Mouse (Mus musculus) forebrain, postnatal 0 days (tissue): ENCODE data around the gene Cep295. TPM values are rescaled to one million over a fixed set of nuclear protein-coding genes. Genes with fewer than 3 reads are reported as not detected.
A peak's percentile ranks its signal among the peaks of the same experiment; 100 is the strongest.

Experiments used
- ATAC-seq: fragments of 200-750 bp; cut with Nextera tagmentation; 2 replicates; pipeline ENCODE4 v1.8.0; 2017; ENCODE audit warnings: mild to moderate bottlenecking, moderate library complexity
- DNase-seq: peaks from one replicate; pipeline ENCODE4 v3.0.0-alpha.2; 2015
- H3K27ac ChIP-seq: fragments of 300-500 bp; sonication (generic); 2 replicates; pipeline ENCODE4 v1.5.1; 2014; ENCODE audit warnings: low read depth, mild to moderate bottlenecking, antibody characterized with exemption, low read length, moderate library complexity, mixed read lengths
- H3K27me3 ChIP-seq: fragments of 300-500 bp; sonication (generic); 2 replicates; pipeline ENCODE4 v1.6.1; 2014; ENCODE audit warnings: mild to moderate bottlenecking, low read length, mixed read lengths; ENCODE audit not compliant: insufficient read depth
- H3K36me3 ChIP-seq: fragments of 300-500 bp; sonication (generic); 2 replicates; pipeline ENCODE4 v1.6.1; 2014; ENCODE audit warnings: mild to moderate bottlenecking, moderate library complexity; ENCODE audit not compliant: insufficient read depth
- H3K4me1 ChIP-seq: fragments of 300-500 bp; sonication (generic); 2 replicates; pipeline ENCODE4 v1.6.1; 2014; ENCODE audit warnings: antibody characterized with exemption; ENCODE audit not compliant: insufficient read depth
- H3K4me2 ChIP-seq: fragments of 300-500 bp; sonication (generic); 2 replicates; pipeline ENCODE4 v1.6.1; 2014; ENCODE audit warnings: low read depth, mild to moderate bottlenecking, moderate library complexity
- H3K4me3 ChIP-seq: fragments of 300-500 bp; sonication (generic); 2 replicates; pipeline ENCODE4 v1.5.1; 2014; ENCODE audit warnings: low read depth, low read length, mixed read lengths
- H3K9ac ChIP-seq: fragments of 300-500 bp; sonication (generic); 2 replicates; pipeline ENCODE4 v1.6.1; 2014; ENCODE audit warnings: mild to moderate bottlenecking
- H3K9me3 ChIP-seq: fragments of 300-500 bp; sonication (generic); 2 replicates; pipeline ENCODE4 v1.6.1; 2016; ENCODE audit warnings: low read length
- CTCF ChIP-seq: sonication (generic); IDR thresholded peaks from 2 replicates; pipeline ENCODE4 v1.5.1; 2016; ENCODE audit warnings: antibody characterized with exemption, control low read depth, low read depth
- WGBS: fragments of 180-500 bp; shearing (Covaris S2); extraction: QIAGEN DNeasy Blood & Tissue Kit; methylation state at CpG from one replicate; pipeline ENCODE4 v1.1.7; 2014; 5-methylcytosine and 5-hydroxymethylcytosine counted together
- polyA plus RNA-seq: library from polyadenylated mRNA; unstranded; fragments of >200 nt; fragmentation: Nextera tagmentation; extraction: Ambion mirVana; gene quantifications from 2 replicates; pipeline ENCODE4 v1.2.1, GENCODE M21; 2015
- total RNA-seq: library from RNA; depleted of rRNA; stranded (reverse); fragments of >200 nt; gene quantifications from 2 replicates; pipeline ENCODE4 v1.2.3, GENCODE M21; 2014

Cep295 gene
- total and polyA plus RNA-seq, 2 experiments from 2014 or later: 8.7 to 45.7 TPM

DNA sequence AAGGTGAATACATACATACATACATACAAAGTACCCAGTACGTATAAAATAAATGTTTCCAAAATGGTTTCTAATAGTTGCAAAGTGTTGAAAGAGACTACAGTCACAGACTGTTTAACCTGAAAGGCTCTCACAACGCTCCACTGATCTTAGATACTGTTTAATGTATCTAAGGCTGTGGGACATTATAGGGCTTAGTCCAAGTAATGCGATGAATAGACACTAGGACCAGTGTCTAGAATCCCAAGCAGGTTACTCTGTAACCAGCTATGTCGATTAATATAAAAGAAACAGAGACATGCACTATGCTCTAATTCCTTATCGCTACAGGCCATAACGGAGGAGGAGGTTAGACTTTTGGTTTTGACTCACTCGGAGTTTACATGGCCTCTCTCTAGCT is 60.5 kb downstream of the Cep295 start:
- no peaks in the 10 kb centered on the region for H3K27me3 ChIP-seq
- no peaks in the 10 kb centered on the region for H3K9me3 ChIP-seq
- ATAC-seq (no peak), DNase-seq (no peak)
- no peak overlapping the region for H3K4me2 ChIP-seq
- no peak overlapping the region for H3K27ac ChIP-seq
- 85% methylated on average over 7 of the region's 7 CpGs for WGBS
- no peak overlapping the region for H3K4me3 ChIP-seq
- peaks cover 13% of the 10 kb centered on the region; the same call in 1 of the 2 replicates for H3K36me3 ChIP-seq
- no peaks in the 10 kb centered on the region; the same call in 1 of the 2 replicates for H3K4me1 ChIP-seq
- TF ChIP-seq CTCF: no peak
- no peak overlapping the region for H3K9ac ChIP-seq

DNA sequence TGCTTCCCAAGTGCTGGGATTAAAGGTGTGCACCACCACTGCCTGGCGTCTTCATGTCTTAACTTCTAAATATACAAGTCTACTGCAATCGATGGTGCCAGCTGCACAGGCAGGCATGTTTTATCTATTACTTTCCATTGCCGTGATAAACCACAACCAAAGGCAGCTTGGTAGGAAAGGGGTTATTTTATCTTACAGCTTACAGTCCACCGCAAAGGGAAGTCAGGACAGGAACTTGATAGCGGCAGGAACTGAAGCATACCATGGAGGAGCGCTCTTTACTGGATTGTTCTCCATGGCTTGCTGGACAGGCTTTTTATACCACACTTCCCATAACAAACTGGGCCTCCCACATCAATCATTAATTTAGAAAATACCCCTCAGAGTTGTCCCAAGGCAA is 68.3 kb downstream of the Cep295 start:
- Histone ChIP-seq H3K36me3 (peaks cover 29% of the 10 kb centered on the region), H3K9ac (no peak overlapping the region), H3K27me3 (no peaks in the 10 kb centered on the region), H3K9me3 (no peaks in the 10 kb centered on the region), H3K4me3 (no peak overlapping the region), H3K4me1 (no peaks in the 10 kb centered on the region), H3K4me2 (no peak overlapping the region), H3K27ac (no peak overlapping the region)
- ATAC-seq (no peak), DNase-seq (no peak)
- WGBS: 93% methylated on average over 6 of the region's 6 CpGs
- no peak for TF ChIP-seq CTCF

DNA sequence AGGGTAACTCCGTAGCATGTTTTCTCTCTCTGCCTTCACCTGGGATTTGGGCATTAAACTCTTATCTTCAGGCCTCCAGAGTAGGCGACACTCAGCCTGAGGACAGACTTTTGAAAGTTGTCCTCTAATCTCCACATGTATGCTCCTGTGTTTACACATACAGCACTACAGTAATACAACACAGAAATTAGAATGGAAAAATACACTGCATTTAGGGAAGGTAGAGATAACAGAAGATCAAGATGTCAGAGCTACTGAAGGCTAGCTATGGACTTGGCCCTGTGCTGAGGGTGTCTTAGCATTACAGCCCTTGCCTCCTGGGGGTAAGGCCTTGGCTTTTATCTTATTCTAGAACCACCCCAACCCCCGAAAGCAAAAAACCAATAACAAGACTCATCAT is 69.2 kb downstream of the Cep295 start:
- ATAC-seq (no peak), DNase-seq (no peak)
- Histone ChIP-seq H3K36me3 (peaks cover 26% of the 10 kb centered on the region), H3K4me1 (no peaks in the 10 kb centered on the region), H3K9ac (no peak overlapping the region), H3K27me3 (no peaks in the 10 kb centered on the region), H3K4me3 (no peak overlapping the region), H3K27ac (no peak overlapping the region), H3K9me3 (no peaks in the 10 kb centered on the region), H3K4me2 (no peak overlapping the region)
- no peak for TF ChIP-seq CTCF
- 95% methylated on average over 3 of the region's 3 CpGs for WGBS

DNA sequence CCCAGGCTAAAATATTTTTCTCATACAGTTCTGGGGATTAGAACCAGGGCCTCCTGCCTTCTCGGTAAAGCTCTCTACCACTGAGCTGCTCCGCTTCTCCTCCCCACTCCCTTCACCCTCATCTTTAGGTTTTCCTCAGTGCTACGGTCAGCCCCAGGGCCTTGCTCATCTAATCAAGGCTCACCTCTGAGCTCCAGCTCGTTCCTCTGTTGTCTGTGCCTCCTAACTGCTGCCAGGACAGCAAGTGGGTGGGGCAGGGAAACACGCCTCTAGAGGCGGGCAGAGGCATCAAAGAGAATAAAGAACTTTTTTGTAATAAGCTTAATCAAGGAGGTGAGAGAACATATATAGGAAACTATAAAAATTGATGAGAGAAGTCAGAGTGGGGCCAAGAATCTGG is 69.7 kb downstream of the Cep295 start:
- H3K27ac ChIP-seq: no peak overlapping the region
- no peak for TF ChIP-seq CTCF
- no peak overlapping the region for H3K9ac ChIP-seq
- no peaks in the 10 kb centered on the region for H3K4me1 ChIP-seq
- 47% methylated on average over 6 of the region's 6 CpGs for WGBS
- H3K27me3 ChIP-seq: no peaks in the 10 kb centered on the region
- peaks cover 26% of the 10 kb centered on the region for H3K36me3 ChIP-seq
- H3K4me3 ChIP-seq: no peak overlapping the region
- no peak for DNase-seq
- ATAC-seq: no peak
- H3K4me2 ChIP-seq: no peak overlapping the region
- H3K9me3 ChIP-seq: no peaks in the 10 kb centered on the region

DNA sequence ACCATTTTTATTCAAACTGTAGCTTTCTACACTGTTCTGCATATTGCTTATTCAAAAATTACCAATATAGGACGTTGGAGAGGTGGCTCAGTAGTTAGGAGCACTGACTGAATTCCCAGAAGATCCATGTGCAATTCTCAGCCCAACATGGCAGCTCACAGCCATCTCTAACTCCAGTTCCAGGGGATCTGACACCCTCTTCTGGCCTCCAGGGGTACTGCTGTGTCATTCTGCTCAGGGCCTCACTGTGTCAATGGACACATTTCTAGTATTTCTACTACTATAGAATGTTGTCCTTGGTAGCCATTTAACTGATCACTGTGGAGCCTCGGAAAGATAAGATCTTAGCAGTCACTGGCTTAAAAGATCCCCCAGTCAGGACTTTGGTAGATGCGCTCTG is 72.1 kb downstream of the Cep295 start:
- Histone ChIP-seq H3K4me2 (no peak overlapping the region), H3K9me3 (no peaks in the 10 kb centered on the region), H3K27ac (no peak overlapping the region), H3K9ac (no peak overlapping the region), H3K36me3 (peaks cover 20% of the 10 kb centered on the region), H3K27me3 (no peaks in the 10 kb centered on the region), H3K4me3 (no peak overlapping the region), H3K4me1 (peaks cover 4% of the 10 kb centered on the region; the same call in 1 of the 2 replicates)
- DNase-seq (no peak), ATAC-seq (no peak)
- peak; percentile 7; the same call in 1 of the 2 replicates for TF ChIP-seq CTCF
- WGBS: 69% methylated on average over 3 of the region's 3 CpGs

DNA sequence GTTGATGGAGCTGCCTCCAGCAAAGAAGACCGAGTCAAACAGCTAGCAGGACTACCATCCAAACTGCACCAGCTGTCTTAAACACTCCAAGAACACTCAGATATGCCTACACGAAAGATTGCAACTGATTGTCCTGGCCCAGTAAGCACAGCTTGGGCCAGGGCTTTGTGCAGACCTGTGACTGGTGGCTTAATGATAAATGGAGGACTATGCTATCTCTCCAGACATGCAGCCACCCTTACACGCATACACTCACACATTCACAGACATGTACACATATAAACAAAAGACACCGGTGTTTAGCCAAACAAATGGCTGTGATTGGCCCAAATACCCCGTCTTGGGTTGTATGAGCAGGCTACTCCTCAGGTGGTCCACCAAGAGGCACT is 77.1 kb downstream of the Cep295 start:
- Histone ChIP-seq H3K4me1 (peaks cover 11% of the 10 kb centered on the region), H3K27me3 (no peaks in the 10 kb centered on the region), H3K4me2 (peak overlapping the region; percentile 60), H3K27ac (peak overlapping the region; percentile 91; the same call in 1 of the 2 replicates), H3K9me3 (no peaks in the 10 kb centered on the region), H3K4me3 (peak overlapping the region; percentile 84), H3K36me3 (peaks cover 13% of the 10 kb centered on the region), H3K9ac (peak overlapping the region; percentile 96)
- ATAC-seq (peak; percentile 3), DNase-seq (no peak)
- no peak for TF ChIP-seq CTCF
- WGBS: 46% methylated on average over 5 of the region's 5 CpGs

DNA sequence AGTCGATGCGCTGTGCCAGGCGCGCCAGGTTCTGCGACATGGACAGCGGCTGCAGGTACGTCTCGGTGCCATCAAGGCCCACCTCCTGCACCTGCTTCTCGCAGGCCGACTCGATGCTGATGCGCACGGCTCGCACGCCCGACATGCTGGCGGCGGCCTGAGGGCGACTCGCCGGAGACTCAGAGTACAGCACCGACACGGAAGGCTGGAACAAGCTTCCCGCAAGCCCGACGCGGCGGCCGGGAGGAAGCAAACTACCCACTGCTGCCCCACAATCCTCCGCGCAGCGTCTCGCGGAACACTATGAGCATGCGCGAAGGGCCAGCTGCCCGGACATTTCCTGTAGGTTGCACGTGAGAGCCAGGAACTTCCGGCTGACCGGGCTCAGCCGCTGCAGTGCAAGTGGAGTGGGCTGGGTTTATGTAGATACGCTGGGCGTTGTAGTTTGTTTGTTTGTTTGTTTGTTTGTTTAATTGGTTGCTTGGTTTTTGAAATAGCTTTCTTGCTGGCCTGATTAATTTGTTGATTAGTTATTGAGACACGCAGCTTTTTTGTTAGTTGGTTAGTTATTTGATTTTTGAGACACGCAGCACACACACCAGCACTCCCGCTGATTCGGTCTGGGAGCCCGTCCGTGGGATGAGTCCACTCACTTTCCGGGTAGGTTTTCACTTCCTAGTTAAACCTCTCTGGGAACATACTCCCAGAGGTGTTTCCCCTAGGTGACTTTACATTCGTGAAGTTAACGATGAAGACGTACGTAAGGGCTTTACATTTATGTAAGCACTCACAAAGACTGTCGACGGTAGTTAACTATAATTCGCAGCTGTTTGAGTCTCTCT is 77.7 kb downstream of the Cep295 start, which contains the start of gene Med17:
TSS of gene Med17 (minus strand) at position 283 of the 842 bp plus-strand sequence.
- Histone ChIP-seq H3K4me2 (peak within 1 kb of the TSS; percentile 60), H3K9me3 (no peaks in the 10 kb centered on the region), H3K9ac (peak within 1 kb of the TSS; percentile 96), H3K27ac (peak within 1 kb of the TSS; percentile 91), H3K36me3 (peaks cover 19% of the 10 kb centered on the region), H3K4me1 (peaks cover 11% of the 10 kb centered on the region), H3K27me3 (no peaks in the 10 kb centered on the region), H3K4me3 (peak within 1 kb of the TSS; percentile 84)
- DNase-seq (peak; percentile 97), ATAC-seq (peak; percentile 99)
- WGBS: 3% methylated on average over 57 of the region's 57 CpGs
- TF ChIP-seq CTCF: peak; percentile 18
